Mouse (Mus musculus) lung, postnatal 4 days (tissue): ENCODE results near the gene Lrmp.
"Not testable (repeated sequence)": the region's sequence is repeated elsewhere in the genome, so short reads cannot be mapped to it uniquely, and the experiment has no call there.

Experiments used
- DNase-seq, 2 experiments: peaks; one replicate each; pipeline ENCODE4 v3.0.0; 2021

Lrmp gene

GRCm38 (mm10) chr6:145115476-145116097 is at the start of gene Lrmp:
Lrmp (plus strand) TSS chr6:145115653.
- no peak for DNase-seq

GRCm38 (mm10) chr6:145066416-145066815 is 49.0 kb upstream of the Lrmp start:
- no peak for DNase-seq

DNA sequence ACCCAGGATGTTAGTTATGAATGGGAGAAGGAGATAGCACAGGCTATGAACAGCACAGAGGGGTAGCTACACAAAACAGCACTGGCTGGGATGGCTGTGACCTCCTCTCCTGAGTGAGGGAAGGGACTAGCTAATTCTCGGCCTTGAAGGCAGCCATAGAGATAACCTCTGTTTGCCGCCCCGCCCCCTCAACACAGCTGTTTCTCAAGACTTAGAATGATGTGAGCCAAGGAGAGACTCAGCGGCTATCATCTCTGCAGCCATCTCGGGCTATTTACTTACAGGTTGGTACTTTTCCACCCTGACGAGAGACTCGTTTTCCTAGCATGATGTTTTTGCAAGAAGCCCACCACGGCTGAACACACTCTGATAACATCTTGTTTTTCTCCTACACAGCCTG is 47.8 kb upstream of the Lrmp start:
- no peak for DNase-seq

GRCm38 (mm10) chr6:145069397-145069796 is 46.1 kb upstream of the Lrmp start:
- no peak for DNase-seq

DNA sequence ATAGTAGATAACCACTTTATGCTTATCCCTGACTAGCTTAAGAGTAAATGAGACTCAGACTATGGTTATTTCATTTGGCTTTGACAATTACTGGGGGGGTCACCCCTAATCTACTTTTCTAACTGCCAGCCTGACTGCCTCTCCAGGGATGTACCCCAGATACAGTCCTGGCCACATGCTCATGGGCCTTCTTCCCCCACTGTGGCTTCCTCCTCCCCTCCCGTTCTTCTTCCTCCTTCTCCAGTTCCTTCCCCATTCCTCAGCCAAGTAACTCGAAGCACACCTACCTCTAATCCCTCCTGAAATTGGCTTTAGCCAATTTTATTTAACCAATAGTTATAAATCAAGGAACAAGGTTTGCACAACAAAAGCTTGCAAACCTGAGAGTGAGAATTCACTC is 45.5 kb upstream of the Lrmp start:
- DNase-seq = no peak

DNA sequence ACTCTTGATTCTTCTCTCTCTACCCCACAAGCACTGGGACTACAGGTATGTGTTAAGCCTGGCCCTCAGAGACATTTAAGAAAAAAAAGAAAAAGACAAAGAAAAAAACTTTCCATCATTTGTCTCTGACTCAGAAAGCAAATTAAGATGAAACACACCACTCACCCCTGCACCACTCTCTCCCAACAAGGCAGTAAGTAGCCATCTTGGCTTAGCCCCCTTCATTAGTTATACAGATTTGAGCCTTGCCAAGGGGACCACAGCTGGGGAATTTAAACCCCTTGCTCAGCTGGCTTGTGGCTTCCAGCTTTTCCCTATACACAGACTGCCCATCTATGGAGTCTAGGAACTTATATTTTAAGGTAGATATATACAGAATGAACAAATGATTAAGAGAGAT is 41.0 kb upstream of the Lrmp start:
- no peak for DNase-seq

DNA sequence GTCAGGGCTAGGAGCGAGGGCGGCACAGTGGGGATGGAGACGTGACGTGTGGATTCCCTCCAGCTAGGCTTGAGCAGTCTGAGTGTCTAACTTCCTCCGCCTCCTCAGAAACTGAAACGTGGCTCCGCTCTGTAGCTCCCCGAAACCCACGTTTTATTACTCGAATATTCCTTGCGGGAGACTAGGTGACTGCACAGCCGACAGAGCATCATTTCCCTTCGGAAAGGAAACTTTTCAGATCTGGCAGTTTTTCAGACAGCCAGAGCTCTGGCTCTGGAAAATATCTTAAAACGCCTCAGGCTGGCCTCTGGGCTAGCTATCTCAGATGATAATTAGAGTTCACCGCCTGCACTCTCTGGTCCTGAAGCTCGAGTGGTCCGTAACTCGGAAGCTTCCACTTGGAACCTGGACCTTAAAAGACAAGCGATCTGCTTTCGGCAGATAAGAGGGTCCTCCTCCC is 40.3 kb upstream of the Lrmp start:
- no peak for DNase-seq

- DNase-seq = peak; percentile 21 to 26
Observed at GRCm38 (mm10) chr6:145075548-145076224, 39.8 kb upstream of the Lrmp start, which contains the start of gene Bcat1. Bcat1 (minus strand) TSS chr6:145076184.

DNA sequence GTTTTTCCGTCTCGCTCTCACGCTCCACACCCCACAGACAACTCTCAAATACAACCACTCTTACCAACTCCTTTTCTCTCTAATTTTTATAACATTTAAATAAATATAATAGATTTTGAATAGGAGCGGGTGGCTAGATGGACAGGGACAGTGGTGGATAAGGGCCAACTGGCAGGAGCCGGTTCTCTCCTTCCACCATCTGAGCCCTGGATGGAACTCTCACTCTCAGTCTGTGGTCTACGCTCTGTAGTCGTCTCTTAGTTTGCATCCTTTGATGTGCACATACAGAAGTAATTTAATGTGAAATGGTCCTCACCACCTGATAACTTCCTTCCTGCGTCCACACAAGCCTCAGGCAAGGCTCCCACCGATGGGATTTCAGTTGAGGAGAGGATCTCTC is 39.2 kb upstream of the Lrmp start:
- DNase-seq = no peak

DNA sequence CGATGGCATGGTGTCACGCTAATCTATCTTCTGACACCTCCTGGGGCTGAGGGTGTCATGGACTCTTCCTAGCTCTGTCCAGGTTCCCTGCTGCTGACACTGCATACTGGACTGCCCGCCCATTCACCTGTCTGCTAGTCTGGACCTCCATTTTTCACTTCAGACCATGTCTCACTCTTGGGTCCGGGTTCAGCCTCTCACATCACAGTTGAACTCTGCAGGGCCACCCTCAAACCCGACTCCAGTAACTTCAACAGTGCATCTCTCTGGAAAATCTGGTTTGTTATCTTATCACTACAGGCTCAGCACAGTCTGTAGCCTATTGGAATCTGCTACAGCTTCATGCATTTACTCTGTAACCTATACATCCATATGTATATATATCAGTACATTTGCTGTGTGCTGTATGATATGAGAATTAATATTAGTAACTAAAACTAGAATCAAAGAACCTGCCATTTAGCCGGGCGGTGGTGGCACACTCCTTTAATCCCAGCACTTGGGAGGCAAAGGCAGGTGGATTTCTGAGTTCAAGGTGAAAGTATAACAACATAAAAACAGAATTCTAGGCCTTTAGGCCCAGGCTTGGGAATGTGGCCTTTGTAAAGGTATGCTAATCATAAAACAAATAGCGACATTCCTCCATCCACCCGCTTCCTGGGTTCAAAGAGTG is 36.2 kb upstream of the Lrmp start:
- no peak for DNase-seq

DNA sequence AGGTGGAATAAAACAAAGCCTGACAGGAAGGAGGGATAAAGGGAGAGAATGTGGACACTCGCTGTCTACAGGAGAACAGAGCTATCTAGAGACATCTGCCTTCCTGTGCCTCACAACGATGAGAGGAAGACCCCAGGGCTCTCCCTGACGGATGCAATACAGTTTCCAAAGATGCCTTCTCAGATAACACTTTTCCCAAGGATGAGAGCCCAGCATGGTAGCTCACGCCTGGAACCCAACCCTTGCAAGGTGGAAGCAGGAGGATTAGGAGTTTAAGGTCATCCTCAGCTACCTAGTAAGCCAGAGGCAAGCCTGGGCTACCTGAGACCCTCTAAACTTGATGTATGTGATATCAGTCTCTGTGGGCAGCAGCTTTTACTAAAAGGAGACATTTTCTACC is 33.7 kb upstream of the Lrmp start:
- DNase-seq = no peak

DNA sequence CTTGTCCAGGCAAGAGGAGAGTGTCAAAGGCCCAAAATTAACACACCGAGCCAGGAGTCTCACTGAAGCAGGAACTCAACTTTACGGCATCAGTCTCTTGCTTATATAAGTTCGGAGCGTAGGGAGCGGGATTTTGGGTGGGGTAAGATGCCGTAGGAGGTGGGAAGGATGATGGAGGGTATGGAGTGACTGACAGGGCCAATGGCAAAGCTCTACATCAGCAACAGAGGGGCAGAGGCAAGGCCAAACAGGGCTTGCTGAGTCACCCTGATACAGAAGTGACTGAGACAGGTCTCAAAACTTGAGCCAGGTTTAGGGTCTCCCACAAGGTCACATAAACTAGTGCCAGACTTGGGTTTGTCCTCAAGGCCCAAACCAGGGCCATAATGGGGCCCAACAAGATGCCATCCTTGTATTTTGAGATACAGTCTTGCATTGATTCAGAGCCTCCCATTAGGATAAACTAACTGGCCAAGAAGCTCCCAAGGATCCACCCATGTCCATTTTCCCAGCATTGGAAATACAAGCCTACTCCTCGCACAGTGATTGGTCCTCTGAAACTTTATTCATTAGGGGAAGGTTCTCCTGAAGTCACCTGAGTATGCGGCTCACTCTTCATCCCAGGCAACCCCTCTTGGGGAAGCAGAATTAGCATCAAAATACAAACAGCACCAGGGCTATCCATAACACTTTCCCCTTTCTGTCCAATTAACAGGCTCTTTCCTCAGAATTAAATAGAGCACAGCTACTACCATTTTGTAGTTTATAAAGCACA is 30.9 kb upstream of the Lrmp start:
- DNase-seq = no peak

DNA sequence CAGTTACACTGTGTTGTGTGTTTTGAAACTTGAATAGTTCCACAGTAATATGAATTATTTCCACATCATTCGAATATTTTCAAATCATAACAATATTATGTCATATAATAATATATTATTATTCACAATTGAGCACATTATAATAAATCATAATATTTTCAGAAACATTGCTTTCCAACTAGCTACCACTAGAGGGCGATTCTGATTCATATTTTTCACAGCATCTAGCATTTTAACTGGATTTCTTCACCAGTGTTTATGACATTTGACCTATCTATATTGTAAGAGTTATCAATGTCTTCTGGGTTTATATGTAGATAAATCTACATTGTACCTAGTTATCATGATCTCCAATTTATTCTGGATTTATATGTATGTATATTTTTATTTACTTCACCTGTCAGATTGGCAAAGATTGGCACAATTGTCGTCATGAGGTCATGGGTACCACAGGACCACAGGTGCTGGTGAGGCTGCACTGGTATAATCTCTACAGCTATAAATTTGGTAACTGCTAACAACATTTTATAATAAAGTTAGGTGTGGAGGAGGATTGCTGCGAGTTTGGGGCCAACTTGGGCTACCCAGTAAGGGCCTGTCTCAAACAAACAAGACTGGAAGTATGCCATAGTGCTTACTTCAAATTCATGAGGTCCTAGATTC is 26.9 kb upstream of the Lrmp start:
- DNase-seq = no peak

GRCm38 (mm10) chr6:145089373-145089772 is 26.1 kb upstream of the Lrmp start:
- no peak for DNase-seq

DNA sequence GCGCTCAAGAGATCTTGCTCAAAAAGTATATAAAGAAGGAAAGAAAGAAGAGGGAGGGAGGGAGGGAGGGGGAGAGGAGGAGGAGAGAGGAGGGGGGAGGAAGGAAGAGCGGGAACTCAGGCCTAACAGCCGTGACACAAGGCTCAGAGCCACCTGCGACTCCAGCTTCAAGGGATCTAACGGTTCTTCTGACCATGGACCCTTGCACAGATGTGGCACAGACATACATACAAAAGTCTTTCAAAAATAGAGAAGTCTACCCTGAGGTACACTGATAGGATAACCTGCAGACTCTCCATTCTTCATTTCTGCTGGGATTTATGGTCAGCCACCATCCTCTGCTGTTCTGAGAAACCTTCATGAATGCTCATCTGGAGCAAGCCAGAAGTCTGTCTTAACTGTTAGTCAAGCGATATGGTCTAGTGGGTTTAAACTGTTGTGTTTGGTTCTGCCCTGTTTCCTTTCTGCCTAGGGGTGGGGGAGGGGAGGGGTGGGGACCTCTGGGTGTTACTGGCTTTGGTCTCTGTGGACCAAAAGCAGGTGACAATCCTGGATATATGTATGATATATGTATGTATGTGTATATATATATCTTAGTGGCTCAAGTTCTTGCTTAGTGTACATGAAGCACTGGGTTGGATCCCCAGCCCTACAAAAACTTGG is 25.1 kb upstream of the Lrmp start:
- DNase-seq = no peak

- DNase-seq = no peak
Observed at GRCm38 (mm10) chr6:145090928-145091327, 24.5 kb upstream of the Lrmp start.

DNA sequence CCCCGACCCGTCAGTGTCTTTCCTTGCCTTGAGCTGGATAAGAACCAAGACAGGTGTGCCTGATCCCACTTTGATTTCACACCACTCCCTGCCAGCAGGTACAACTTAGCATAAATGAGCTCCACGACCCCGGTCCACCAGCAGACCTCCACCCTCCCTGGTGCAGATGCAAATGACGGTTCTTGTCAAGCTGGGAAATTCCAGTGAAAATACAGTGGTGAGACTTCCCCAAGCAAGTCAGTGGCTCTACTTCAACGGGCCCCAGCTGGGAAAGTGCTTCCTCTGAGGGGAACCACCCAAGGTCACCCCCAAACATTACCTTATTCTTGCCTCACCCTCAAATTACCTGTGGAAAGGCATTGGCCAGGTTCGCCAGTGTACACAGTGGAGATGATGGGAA is 23.5 kb upstream of the Lrmp start:
- DNase-seq = no peak

DNA sequence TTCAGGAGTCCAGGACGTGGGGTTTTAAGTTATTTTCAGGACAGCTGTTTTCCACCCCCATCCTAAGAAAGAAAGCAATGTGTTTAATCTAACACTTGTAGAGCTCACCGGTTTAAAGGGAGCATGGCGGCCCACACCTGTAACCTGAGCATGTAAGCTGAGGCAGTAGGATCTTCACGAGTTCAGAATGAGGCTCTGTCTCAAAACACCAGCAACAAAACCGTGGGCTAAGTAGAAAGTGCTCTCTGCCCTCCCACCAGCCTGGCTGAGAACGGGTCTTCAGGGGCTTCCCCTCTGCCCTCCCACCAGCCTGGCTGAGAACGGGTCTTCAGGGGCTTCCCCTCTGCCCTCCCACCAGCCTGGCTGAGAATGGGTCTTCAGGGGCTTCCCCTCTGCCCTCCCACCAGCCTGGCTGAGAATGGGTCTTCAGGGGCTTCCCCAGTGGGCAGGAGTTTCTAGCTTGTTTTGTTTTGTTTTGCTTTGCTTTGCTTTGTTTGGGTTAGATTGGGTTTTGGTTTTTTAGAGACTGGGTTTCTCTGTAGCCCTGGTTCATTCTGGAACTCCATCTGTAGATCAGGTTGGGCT is 22.3 kb upstream of the Lrmp start:
- not testable (repeated sequence) for DNase-seq

DNA sequence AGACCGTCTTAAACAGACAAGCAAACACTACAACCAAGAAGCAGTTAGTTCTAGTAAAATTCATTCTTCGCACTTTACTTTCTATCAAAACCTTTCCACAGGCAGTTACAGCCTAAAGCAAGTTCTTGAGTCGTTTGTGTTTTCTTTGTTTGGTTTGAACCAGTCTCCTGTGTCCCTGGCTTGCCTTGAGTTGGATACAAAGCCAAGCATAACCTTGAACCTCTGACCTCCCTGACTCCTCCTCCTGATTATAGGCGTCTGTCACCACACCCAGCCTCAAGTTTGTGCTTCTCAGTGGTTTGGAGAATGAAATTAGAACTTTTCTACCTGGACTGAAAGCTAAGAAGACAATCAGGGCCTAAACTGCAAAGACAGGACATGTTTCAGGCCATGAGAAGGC is 21.0 kb upstream of the Lrmp start:
- no peak for DNase-seq

DNA sequence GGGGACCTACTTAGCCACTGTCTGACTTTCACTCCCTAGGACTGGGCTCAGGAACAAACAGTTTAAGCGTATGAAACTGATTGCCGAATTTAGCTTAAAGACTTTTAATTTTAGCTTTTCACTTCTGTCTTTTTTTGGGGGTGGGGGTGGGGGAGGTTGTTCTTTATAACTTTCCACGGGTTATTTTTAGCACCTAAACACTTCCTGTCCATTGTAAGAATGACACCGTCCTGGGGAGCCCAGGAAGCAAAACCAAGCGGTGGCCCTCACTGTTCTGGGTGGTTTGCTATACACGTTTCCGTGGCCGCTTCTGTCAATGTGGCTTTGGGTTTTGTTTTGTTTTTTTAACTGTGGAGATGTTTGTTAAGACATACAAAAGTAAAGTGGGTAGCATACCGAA is 14.5 kb upstream of the Lrmp start:
- no peak for DNase-seq

GRCm38 (mm10) chr6:145104241-145104939 is 11.1 kb upstream of the Lrmp start:
- no peak for DNase-seq
